Mouse (Mus musculus) midbrain, embryonic 11.5 days (tissue): ENCODE results near the gene 1700019D03Rik. TPM values are rescaled to one million over a fixed set of nuclear protein-coding genes. Genes with fewer than 3 reads are reported as not detected.

ENCODE experiments used
- ATAC-seq: fragments of 200-750 bp; cut with Nextera tagmentation; 2 replicates; pipeline ENCODE4 v1.8.0; 2017; ENCODE audit warnings: moderate TSS enrichment, moderate library complexity; ENCODE audit not compliant: low FRiP score
- DNase-seq: peaks from one replicate; pipeline ENCODE4 v3.0.0; 2015; ENCODE audit warnings: low spot score; ENCODE audit errors: missing footprints
- H3K27ac ChIP-seq: fragments of 300-500 bp; sonication (generic); 2 replicates; pipeline ENCODE4 v1.5.1; 2014; ENCODE audit warnings: low read depth, low read length
- H3K27me3 ChIP-seq: fragments of 300-500 bp; sonication (generic); 2 replicates; pipeline ENCODE4 v1.6.1; 2014; ENCODE audit warnings: mild to moderate bottlenecking, low read length, moderate library complexity, mixed read lengths; ENCODE audit not compliant: control insufficient read depth, insufficient read depth
- H3K36me3 ChIP-seq: fragments of 300-500 bp; sonication (generic); 2 replicates; pipeline ENCODE4 v1.6.1; 2014; ENCODE audit warnings: mild to moderate bottlenecking, low read length, moderate library complexity, mixed read lengths; ENCODE audit not compliant: control insufficient read depth, insufficient read depth
- H3K4me1 ChIP-seq: fragments of 300-500 bp; sonication (generic); 2 replicates; pipeline ENCODE4 v1.6.1; 2014; ENCODE audit warnings: low read length; ENCODE audit not compliant: control insufficient read depth, insufficient read depth
- H3K4me2 ChIP-seq: fragments of 300-500 bp; sonication (generic); 2 replicates; pipeline ENCODE4 v1.6.1; 2014; ENCODE audit warnings: mild to moderate bottlenecking, moderate library complexity
- H3K4me3 ChIP-seq: fragments of 300-500 bp; sonication (generic); 2 replicates; pipeline ENCODE4 v1.5.1; 2014; ENCODE audit warnings: low read depth, low read length
- H3K9ac ChIP-seq: fragments of 300-500 bp; sonication (generic); 2 replicates; pipeline ENCODE4 v1.6.1; 2014; ENCODE audit warnings: low read length
- H3K9me3 ChIP-seq: fragments of 300-500 bp; sonication (generic); 2 replicates; pipeline ENCODE4 v1.6.1; 2016; ENCODE audit warnings: low read length; ENCODE audit not compliant: control insufficient read depth
- WGBS: fragments of 180-500 bp; shearing (Covaris S2); extraction: QIAGEN DNeasy Blood & Tissue Kit; methylation state at CpG from one replicate; pipeline ENCODE4 v1.1.7; 2014; 5-methylcytosine and 5-hydroxymethylcytosine counted together
- polyA plus RNA-seq: library from polyadenylated mRNA; unstranded; fragments of >200 nt; fragmentation: Nextera tagmentation; extraction: Ambion mirVana; gene quantifications from 2 replicates; pipeline ENCODE4 v1.2.1, GENCODE M21; 2014

Gene 1700019D03Rik
- 2.5 and 3.3 TPM in 2 replicates for polyA plus RNA-seq

GRCm38 (mm10) chr1:53020079-53020478, at the start of gene 1700019D03Rik:
Gene 1700019D03Rik, minus strand, starts transcription at chr1:53020179.
- no peaks in the 10 kb centered on the region for H3K4me1 ChIP-seq
- H3K27ac ChIP-seq: no peak within 1 kb of the TSS
- H3K4me2 ChIP-seq: no peak within 1 kb of the TSS
- no peak within 1 kb of the TSS for H3K4me3 ChIP-seq
- 59% methylated on average over 5 of the region's 5 CpGs for WGBS
- H3K27me3 ChIP-seq: no peaks in the 10 kb centered on the region
- no peaks in the 10 kb centered on the region for H3K9me3 ChIP-seq
- no peak for ATAC-seq
- H3K9ac ChIP-seq: no peak within 1 kb of the TSS
- no peak for DNase-seq
- H3K36me3 ChIP-seq: no peaks in the 10 kb centered on the region

GRCm38 (mm10) chr1:53063921-53064320, 43.9 kb upstream of the 1700019D03Rik start:
- no peak overlapping the region for H3K9ac ChIP-seq
- H3K9me3 ChIP-seq: no peaks in the 10 kb centered on the region
- ATAC-seq (no peak), DNase-seq (no peak)
- WGBS: 91% methylated on average over 4 of the region's 4 CpGs
- no peaks in the 10 kb centered on the region for H3K27me3 ChIP-seq
- H3K4me3 ChIP-seq: no peak overlapping the region
- H3K36me3 ChIP-seq: no peaks in the 10 kb centered on the region
- H3K4me1 ChIP-seq: no peaks in the 10 kb centered on the region
- no peak overlapping the region for H3K4me2 ChIP-seq
- H3K27ac ChIP-seq: no peak overlapping the region

GRCm38 (mm10) chr1:53061871-53062608, 42.1 kb upstream of the 1700019D03Rik start:
- DNase-seq (no peak), ATAC-seq (no peak)
- no peak overlapping the region for H3K4me2 ChIP-seq
- H3K36me3 ChIP-seq: no peaks in the 10 kb centered on the region
- H3K9me3 ChIP-seq: no peaks in the 10 kb centered on the region
- no peak overlapping the region for H3K9ac ChIP-seq
- H3K4me3 ChIP-seq: no peak overlapping the region
- 76% methylated on average over 13 of the region's 13 CpGs for WGBS
- H3K4me1 ChIP-seq: no peaks in the 10 kb centered on the region
- H3K27ac ChIP-seq: no peak overlapping the region
- no peaks in the 10 kb centered on the region for H3K27me3 ChIP-seq

- no peak within 1 kb of the TSS for H3K27ac ChIP-seq
- H3K9me3 ChIP-seq: no peaks in the 10 kb centered on the region
- H3K4me2 ChIP-seq: no peak within 1 kb of the TSS
- DNase-seq (no peak), ATAC-seq (no peak)
- H3K4me3 ChIP-seq: no peak within 1 kb of the TSS
- H3K27me3 ChIP-seq: no peaks in the 10 kb centered on the region
- H3K4me1 ChIP-seq: no peaks in the 10 kb centered on the region
- no peak within 1 kb of the TSS for H3K9ac ChIP-seq
- no peaks in the 10 kb centered on the region for H3K36me3 ChIP-seq
- WGBS: 70% methylated on average over 6 of the region's 6 CpGs
Measured at GRCm38 (mm10) chr1:53061340-53061739, 41.4 kb upstream of the 1700019D03Rik start, which contains the start of gene Mstn. Gene Mstn, plus strand, starts transcription at chr1:53061640.

GRCm38 (mm10) chr1:53060499-53060898, 40.5 kb upstream of the 1700019D03Rik start:
- Histone ChIP-seq H3K4me3 (no peak overlapping the region), H3K4me2 (no peak overlapping the region), H3K9me3 (no peaks in the 10 kb centered on the region), H3K36me3 (no peaks in the 10 kb centered on the region), H3K27ac (no peak overlapping the region), H3K4me1 (no peaks in the 10 kb centered on the region), H3K9ac (no peak overlapping the region), H3K27me3 (no peaks in the 10 kb centered on the region)
- ATAC-seq: peak; percentile 67
- WGBS: 50% methylated on average over 8 of the region's 8 CpGs
- DNase-seq: no peak

GRCm38 (mm10) chr1:53059106-53059505, 39.1 kb upstream of the 1700019D03Rik start:
- 84% methylated on average over 5 of the region's 5 CpGs for whole genome bisulfite sequencing
- Histone ChIP-seq H3K27me3 (no peaks in the 10 kb centered on the region), H3K4me1 (no peaks in the 10 kb centered on the region), H3K4me3 (no peak overlapping the region), H3K4me2 (no peak overlapping the region), H3K9ac (no peak overlapping the region), H3K27ac (no peak overlapping the region), H3K36me3 (no peaks in the 10 kb centered on the region), H3K9me3 (no peaks in the 10 kb centered on the region)
- ATAC-seq (no peak), DNase-seq (no peak)

GRCm38 (mm10) chr1:53053087-53054022, 33.4 kb upstream of the 1700019D03Rik start:
- H3K4me3 ChIP-seq: no peak overlapping the region
- peak; percentile 71; the same call in 1 of the 2 replicates for ATAC-seq
- WGBS: 54% methylated on average over 9 of the region's 9 CpGs
- DNase-seq: peak; percentile 95
- no peak overlapping the region for H3K9ac ChIP-seq
- H3K4me2 ChIP-seq: no peak overlapping the region
- H3K27ac ChIP-seq: no peak overlapping the region
- no peaks in the 10 kb centered on the region for H3K4me1 ChIP-seq
- no peaks in the 10 kb centered on the region for H3K9me3 ChIP-seq
- no peaks in the 10 kb centered on the region for H3K36me3 ChIP-seq
- no peaks in the 10 kb centered on the region for H3K27me3 ChIP-seq

GRCm38 (mm10) chr1:53049763-53050427, 29.9 kb upstream of the 1700019D03Rik start:
- H3K9ac ChIP-seq: no peak overlapping the region
- no peaks in the 10 kb centered on the region for H3K27me3 ChIP-seq
- H3K4me1 ChIP-seq: no peaks in the 10 kb centered on the region
- H3K36me3 ChIP-seq: no peaks in the 10 kb centered on the region
- no peak overlapping the region for H3K4me2 ChIP-seq
- H3K9me3 ChIP-seq: no peaks in the 10 kb centered on the region
- no peak overlapping the region for H3K4me3 ChIP-seq
- ATAC-seq: no peak
- no peak overlapping the region for H3K27ac ChIP-seq
- WGBS: 80% methylated on average over 8 of the region's 8 CpGs
- no peak for DNase-seq
